Comparison of ENCODE assay signal across 16 mouse cellular contexts in the genomic region with DNA sequence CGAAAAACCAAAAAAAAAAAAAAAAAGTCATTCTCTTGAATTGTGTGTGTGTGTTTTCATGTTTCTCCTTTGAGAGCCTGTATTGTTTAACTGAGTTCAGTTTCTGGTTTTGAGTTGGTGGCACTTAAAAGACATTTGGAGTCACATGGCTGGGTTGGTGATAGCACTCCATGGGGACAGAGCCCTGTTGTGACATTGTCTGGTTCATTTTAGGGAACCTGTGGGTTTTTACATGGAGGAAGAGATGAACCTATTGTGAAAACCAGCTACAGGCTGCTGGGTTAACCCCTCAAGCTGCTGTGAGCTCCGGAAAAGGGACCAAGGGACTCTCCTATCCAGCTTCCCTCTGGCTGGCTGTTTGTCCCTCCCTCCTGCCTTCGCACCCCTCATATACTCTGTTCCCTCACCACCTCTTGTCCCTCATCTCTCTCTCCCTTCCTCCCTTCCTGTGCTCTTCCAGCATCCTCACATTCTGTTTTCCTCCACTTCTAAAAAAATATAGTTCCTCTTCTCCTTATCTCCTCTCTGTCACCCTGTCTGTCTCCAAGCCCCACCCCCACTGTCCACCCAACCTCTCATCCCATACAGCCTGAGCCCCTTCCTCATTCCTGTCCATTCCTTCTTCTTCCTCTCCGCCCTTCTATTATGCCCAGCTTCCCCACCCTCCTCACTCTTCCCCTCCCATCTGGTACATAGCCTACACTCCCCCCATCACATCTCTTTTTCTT. TPM values are rescaled to one million over a fixed set of nuclear protein-coding genes. Genes with fewer than 3 reads are reported as not detected.
DNase-seq lines count a peak whose midpoint lies in the region; ATAC-seq and TF ChIP-seq lines count a peak whose summit lies in the region.
"Had no signal": no experiment of that assay in that cellular context is flagged by ENCODE, and none has a peak within 500 bp of the region (broad histone marks: within the 10 kb centered on the region; RNA-seq: fewer than 3 reads in every experiment).

No protein-coding gene starts in this region.

- no peak overlapping the region for H3K9ac ChIP-seq in MEL (ENCODE audit: control insufficient read depth, low read depth, low read length, poor library complexity, severe bottlenecking)
- no peak overlapping the region for H3K9ac ChIP-seq in liver, embryonic 14.5 days (replicated peaks)
- H3K9ac ChIP-seq in hindbrain, embryonic 12.5 days = no peak overlapping the region
- H3K9ac ChIP-seq: limb, embryonic 12.5 days; stomach, embryonic 15.5 days had no signal

- no peak for TF ChIP-seq CTCF in MEL (IDR thresholded peaks at IDR 0.05 in 2 of 3, conservative IDR thresholded peaks at IDR 0.05 in 1 of 3; ENCODE audit: control insufficient read depth in 1 of 3, insufficient read depth in 1 of 3, low read depth in 2 of 3, low read length in 3 of 3, poor library complexity in 1 of 3, severe bottlenecking in 1 of 3)
- TF ChIP-seq CTCF in liver, embryonic 14.5 days (IDR thresholded peaks at IDR 0.05; ENCODE audit: low read depth) = no peak

- peaks cover 0 to 28% of the 10 kb centered on the region in 2 experiments; a peak in 2 of 4 replicates for H3K36me3 ChIP-seq in MEL (ENCODE audit: control insufficient read depth in 1 of 2, insufficient read depth in 2 of 2, low read length in 2 of 2)
- H3K36me3 ChIP-seq in liver, embryonic 14.5 days (replicated peaks; ENCODE audit: control insufficient read depth, insufficient read depth, low read depth) = no peaks in the 10 kb centered on the region
- no peaks in the 10 kb centered on the region for H3K36me3 ChIP-seq in hindbrain, embryonic 12.5 days
- H3K36me3 ChIP-seq: limb, embryonic 12.5 days; stomach, embryonic 15.5 days had no signal

- no peak for TF ChIP-seq POLR2A in MEL (IDR thresholded peaks at IDR 0.05; ENCODE audit: control insufficient read depth in 1 of 2, insufficient read depth in 1 of 2, low read depth in 1 of 2, low read length in 2 of 2, poor library complexity in 1 of 2)

- TF ChIP-seq RAD21 in MEL (IDR thresholded peaks at IDR 0.05; ENCODE audit: low read depth, low read length) = no peak

- H3K27ac ChIP-seq in MEL (ENCODE audit: control insufficient read depth, low read depth, low read length) = peak overlapping the region; percentile 53
- peak overlapping the region; percentile 37; the same call in 1 of the 2 replicates for H3K27ac ChIP-seq in brown adipose tissue, adult 24 weeks (replicated peaks; ENCODE audit: low read depth, low read length)
- no peak overlapping the region for H3K27ac ChIP-seq in liver, embryonic 14.5 days
- no peak overlapping the region for H3K27ac ChIP-seq in hindbrain, embryonic 12.5 days
- H3K27ac ChIP-seq: left cerebral cortex, adult 2 months; limb, embryonic 12.5 days; stomach, embryonic 15.5 days had no signal

- H3K27me3 ChIP-seq in MEL (ENCODE audit: control insufficient read depth in 1 of 2, insufficient read depth in 2 of 2, low read length in 2 of 2) = no peaks in the 10 kb centered on the region
- H3K27me3 ChIP-seq in liver, embryonic 14.5 days (ENCODE audit: control insufficient read depth, insufficient read depth, low read length) = no peaks in the 10 kb centered on the region
- no peaks in the 10 kb centered on the region for H3K27me3 ChIP-seq in hindbrain, embryonic 12.5 days
- H3K27me3 ChIP-seq: stomach, embryonic 15.5 days had no signal

- no peak overlapping the region for H3K4me2 ChIP-seq in liver, embryonic 14.5 days (ENCODE audit: low read depth)
- H3K4me2 ChIP-seq in hindbrain, embryonic 12.5 days (replicated peaks) = no peak overlapping the region
- H3K4me2 ChIP-seq: limb, embryonic 12.5 days; stomach, embryonic 15.5 days had no signal

- H3K4me3 ChIP-seq in MEL (ENCODE audit: control insufficient read depth in 1 of 2, insufficient read depth in 1 of 2, low read depth in 2 of 2, low read length in 2 of 2) = no peak overlapping the region
- no peak overlapping the region for H3K4me3 ChIP-seq in brown adipose tissue, adult 24 weeks (ENCODE audit: insufficient read depth, low read depth, low read length)
- H3K4me3 ChIP-seq in liver, embryonic 14.5 days (ENCODE audit: insufficient read depth in 1 of 2, low read depth in 2 of 2, low read length in 2 of 2) = no peak overlapping the region
- H3K4me3 ChIP-seq in hindbrain, embryonic 12.5 days = no peak overlapping the region
- H3K4me3 ChIP-seq: left cerebral cortex, adult 2 months; limb, embryonic 12.5 days; stomach, embryonic 15.5 days had no signal

- no peaks in the 10 kb centered on the region for H3K9me3 ChIP-seq in MEL (replicated peaks; ENCODE audit: insufficient read depth, low read length)
- no peaks in the 10 kb centered on the region for H3K9me3 ChIP-seq in liver, embryonic 14.5 days (ENCODE audit: control insufficient read depth, low read length)
- H3K9me3 ChIP-seq in hindbrain, embryonic 12.5 days (replicated peaks) = no peaks in the 10 kb centered on the region
- H3K9me3 ChIP-seq: limb, embryonic 12.5 days; stomach, embryonic 15.5 days had no signal

- peak; percentile 84 for DNase-seq in MEL (ENCODE audit: low read depth, low spot score)
- no peak for DNase-seq in liver, embryonic 14.5 days (ENCODE audit: low read depth in 3 of 3, low spot score in 3 of 3)
- peak; percentile 19 to 31 for DNase-seq in monocyte, adult 2 months (ENCODE audit: low read depth in 1 of 2, low spot score in 2 of 2)
- no peak for DNase-seq in cerebellum, postnatal 14 days
- DNase-seq: adrenal gland, adult 2 months; cerebellum, adult 9-10 months; embryo, embryonic 11 days; heart, adult 18-20 months; right cerebral cortex, adult 18-20 months had no signal

- ATAC-seq in liver, embryonic 14.5 days (ENCODE audit: insufficient read depth) = 0 out of 2 replicates have a peak, but pooled peaks have one; percentile 41
- no peak for ATAC-seq in frontal cortex, adult (ENCODE audit: low TSS enrichment)
- ATAC-seq in hindbrain, embryonic 12.5 days (ENCODE audit: low FRiP score) = no peak
- ATAC-seq: forebrain, embryonic 14.5 days had no signal

- TF ChIP-seq EP300 in MEL (IDR thresholded peaks at IDR 0.05; ENCODE audit: low read depth in 1 of 2, low read length in 2 of 2) = peak; percentile 73 to 77
- no peak for TF ChIP-seq EP300 in liver, embryonic 14.5 days (IDR thresholded peaks at IDR 0.05; ENCODE audit: low read depth)

- 30% methylated on average over 3 of the region's 4 CpGs for WGBS in liver, embryonic 14.5 days (ENCODE audit: insufficient replicate concordance)
- WGBS in hindbrain, embryonic 12.5 days = 78% methylated on average over 4 of the region's 4 CpGs

- H3K79me2 ChIP-seq in MEL (ENCODE audit: control insufficient read depth, insufficient read depth, low read length, poor library complexity) = no peaks in the 10 kb centered on the region

- H3K4me1 ChIP-seq in MEL (ENCODE audit: control insufficient read depth in 1 of 2, insufficient read depth in 2 of 2, low read length in 2 of 2) = peaks cover 25 to 33% of the 10 kb centered on the region in 2 experiments
- 0 out of 2 replicates have a peak, but pooled peaks cover 2% of the 10 kb centered on the region for H3K4me1 ChIP-seq in brown adipose tissue, adult 24 weeks (ENCODE audit: control insufficient read depth, insufficient read depth, insufficient read length, low read length)
- H3K4me1 ChIP-seq in liver, embryonic 14.5 days (replicated peaks; ENCODE audit: control insufficient read depth in 2 of 2, insufficient read depth in 2 of 2, low read length in 1 of 2) = peaks cover 2 to 10% of the 10 kb centered on the region in 2 experiments; a peak in 1 of 4 replicates
- H3K4me1 ChIP-seq in hindbrain, embryonic 12.5 days = no peaks in the 10 kb centered on the region
- H3K4me1 ChIP-seq: limb, embryonic 12.5 days; stomach, embryonic 15.5 days had no signal

TF ChIP-seq in MEL, 35 proteins besides CTCF, POLR2A, EP300 and RAD21 (continues in another document):
- TF ChIP-seq ETS1 (IDR thresholded peaks at IDR 0.05; ENCODE audit: low read depth, low read length) = peak; percentile 38; the same call in 1 of the 2 replicates
- TF ChIP-seq ZMIZ1 (IDR thresholded peaks at IDR 0.05; ENCODE audit: low read depth, low read length) = no peak
- no peak for TF ChIP-seq POLR2AphosphoS5 (IDR thresholded peaks at IDR 0.05; ENCODE audit: borderline replicate concordance, low read depth, low read length)
- no peak for TF ChIP-seq MEF2A (IDR thresholded peaks at IDR 0.05; ENCODE audit: extremely low read depth, insufficient replicate concordance, low read depth, low read length, poor library complexity, severe bottlenecking)
- TF ChIP-seq MAZ (IDR thresholded peaks at IDR 0.05; ENCODE audit: low read depth, low read length) = no peak
- peak; percentile 69 for TF ChIP-seq TCF12 (IDR thresholded peaks at IDR 0.05; ENCODE audit: low read depth, low read length)
- peak; percentile 85 for TF ChIP-seq USF1 (IDR thresholded peaks at IDR 0.05; ENCODE audit: low read depth, low read length)
- TF ChIP-seq NELFE (IDR thresholded peaks at IDR 0.05; ENCODE audit: low read depth, low read length) = no peak
- TF ChIP-seq ELF1 (IDR thresholded peaks at IDR 0.05; ENCODE audit: low read depth, low read length) = no peak
- 0 out of 2 replicates have a peak, but pooled peaks have one; percentile 36 for TF ChIP-seq TBP (IDR thresholded peaks at IDR 0.05; ENCODE audit: low read depth, low read length)
- TF ChIP-seq GABPA (IDR thresholded peaks at IDR 0.05; ENCODE audit: low read depth, low read length) = no peak
- TF ChIP-seq MYB (IDR thresholded peaks at IDR 0.05; ENCODE audit: low read depth, low read length) = no peak
- 0 out of 2 replicates have a peak, but pooled peaks have one; percentile 37 for TF ChIP-seq MAX (IDR thresholded peaks at IDR 0.05; ENCODE audit: low read length)
- no peak for TF ChIP-seq KAT2A (conservative IDR thresholded peaks at IDR 0.05; ENCODE audit: low read depth, low read length)
- no peak for TF ChIP-seq CHD1 (IDR thresholded peaks at IDR 0.05; ENCODE audit: low read depth, low read length)
- TF ChIP-seq ZNF384 (IDR thresholded peaks at IDR 0.05; ENCODE audit: low read depth, low read length) = peak; percentile 84
- TF ChIP-seq USF2 (IDR thresholded peaks at IDR 0.05; ENCODE audit: borderline replicate concordance in 1 of 2, insufficient read depth in 1 of 2, low read depth in 1 of 2, low read length in 2 of 2) = 0 out of 4 replicates have a peak, but pooled peaks of 1 of the 2 experiments have one; percentile 29
- TF ChIP-seq NRF1 (IDR thresholded peaks at IDR 0.05; ENCODE audit: insufficient read depth, low read depth, low read length, poor library complexity, severe bottlenecking) = no peak

RNA-seq across cellular contexts. Expression of a gene that starts 11.6 kb away (rescaled TPM):
- total RNA-seq in MEL (2012; rRNA removed) = 16.0 and 18.6 TPM in 2 replicates
- 10 to 100 TPM in 1 of 2 experiments, not detected in 1; 37.7 TPM for polyA plus RNA-seq in MEL (2012; ENCODE audit: insufficient read depth in 1 of 2, insufficient read length in 2 of 2, low read depth in 1 of 2, low replicate concordance in 2 of 2, missing spikeins in 1 of 2)
- 90.3 and 99.4 TPM in 2 replicates for polyA plus RNA-seq in brown adipose tissue, adult 24 weeks (2012; ENCODE audit: insufficient read depth, insufficient read length, missing spikeins)
- 3.0 and 4.0 TPM in 2 replicates for polyA plus RNA-seq in liver, embryonic 14.5 days (2012; rRNA removed)
- polyA plus RNA-seq in liver, embryonic 14.5 days (2014; fragmentation: Nextera tagmentation; extraction: Ambion mirVana) = 9.9 and 11.2 TPM in 2 replicates
- polyA plus RNA-seq in hindbrain, embryonic 12.5 days (2016; fragmentation: Nextera tagmentation; extraction: Ambion mirVana) = 45.7 and 50.3 TPM in 2 replicates

Comparison
In these comparisons a context has a peak if more than half of its experiments do, and no peak if none do; other contexts are left out.
1. DNase-seq: peak in MEL (single experiment) and monocyte, adult 2 months (2 of 2); none in liver, embryonic 14.5 days (0 of 3) and cerebellum, postnatal 14 days (0 of 2).
2. H3K27ac ChIP-seq: peak in MEL (single experiment) and brown adipose tissue, adult 24 weeks (single experiment); none in liver, embryonic 14.5 days (single experiment) and hindbrain, embryonic 12.5 days (single experiment).